Mouse (Mus musculus): ENCODE results near the gene C1qa. TPM values are rescaled to one million over a fixed set of nuclear protein-coding genes. Genes with fewer than 3 reads are reported as not detected.
A peak's percentile ranks its signal among the peaks of the same experiment; 100 is the strongest.

C1qa gene
- polyA plus RNA-seq, 1 experiment from 2014 or later: 123 TPM

DNA sequence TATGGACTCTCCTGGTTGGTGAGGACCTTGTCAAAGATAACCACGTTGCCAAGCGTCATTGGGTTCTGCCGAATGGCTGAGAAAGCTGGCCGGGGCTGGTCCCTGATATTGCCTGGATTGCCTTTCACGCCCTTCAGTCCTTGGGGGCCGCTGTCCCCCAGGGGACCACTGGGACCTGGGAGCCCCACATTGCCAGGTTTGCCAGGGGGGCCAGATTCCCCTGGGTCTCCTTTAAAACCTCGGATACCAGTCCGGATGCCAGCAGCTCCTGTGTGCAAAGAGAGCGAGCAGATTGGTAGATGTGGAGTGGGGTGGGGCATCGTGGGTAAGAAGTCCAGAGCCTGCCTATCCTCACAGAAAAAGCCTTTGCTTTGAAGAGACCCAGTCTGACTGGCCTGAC, 2.1 kb downstream of the C1qa start:
- 0 out of 2 replicates have a peak overlapping the region, but pooled peaks have one; percentile 3 for H3K4me2 ChIP-seq (ENCODE audit: low read depth, low read length)
- H3K9me3 ChIP-seq (ENCODE audit: low read length): no peaks in the 10 kb centered on the region
- WGBS (ENCODE audit: insufficient replicate concordance): 33% methylated on average over 10 of the region's 10 CpGs
- no peak overlapping the region for H3K9ac ChIP-seq (replicated peaks)
- no peak overlapping the region for H3K4me3 ChIP-seq (ENCODE audit: low read depth, low read length)
- DNase-seq: no peak
- no peaks in the 10 kb centered on the region for H3K4me1 ChIP-seq (ENCODE audit: insufficient read depth)
- no peak for TF ChIP-seq EP300 (IDR thresholded peaks at IDR 0.05; ENCODE audit: low read depth)
- TF ChIP-seq CTCF (IDR thresholded peaks at IDR 0.05; ENCODE audit: low read depth): no peak
- no peaks in the 10 kb centered on the region for H3K36me3 ChIP-seq (replicated peaks; ENCODE audit: insufficient read depth, low read length)
- no peak overlapping the region for H3K27ac ChIP-seq (ENCODE audit: low read depth)
- no peak for ATAC-seq
- H3K27me3 ChIP-seq (ENCODE audit: insufficient read depth, low read length): peaks cover 6% of the 10 kb centered on the region; the same call in 1 of the 2 replicates

DNA sequence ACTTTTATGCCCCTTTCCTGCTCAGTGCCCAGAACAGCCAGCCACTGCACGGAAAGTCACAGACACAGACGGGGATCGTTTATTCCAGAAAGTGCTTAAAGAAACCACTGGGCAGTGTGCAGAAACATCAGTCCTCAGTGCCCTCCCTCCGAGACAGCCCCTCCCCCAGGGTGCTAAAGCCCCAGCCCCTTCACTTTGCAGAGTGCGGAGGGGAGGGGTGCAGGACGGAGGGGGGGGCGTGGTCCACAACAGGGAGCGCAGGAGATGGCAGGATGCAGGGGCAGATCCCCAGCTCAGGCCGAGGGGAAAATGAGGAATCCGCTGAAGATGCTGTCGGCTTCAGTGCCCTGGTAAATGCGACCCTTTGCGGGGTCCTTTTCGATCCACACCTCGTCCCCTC, 2.7 kb downstream of the C1qa start:
- ATAC-seq (no peak), DNase-seq (no peak)
- Histone ChIP-seq H3K27me3 (ENCODE audit: insufficient read depth, low read length) (peaks cover 6% of the 10 kb centered on the region; the same call in 1 of the 2 replicates), H3K9ac (replicated peaks) (no peak overlapping the region), H3K36me3 (replicated peaks; ENCODE audit: insufficient read depth, low read length) (no peaks in the 10 kb centered on the region), H3K4me1 (ENCODE audit: insufficient read depth) (no peaks in the 10 kb centered on the region), H3K9me3 (ENCODE audit: low read length) (no peaks in the 10 kb centered on the region), H3K4me3 (ENCODE audit: low read depth, low read length) (no peak overlapping the region), H3K4me2 (ENCODE audit: low read depth, low read length) (no peak overlapping the region), H3K27ac (ENCODE audit: low read depth) (no peak overlapping the region)
- WGBS (ENCODE audit: insufficient replicate concordance): 13% methylated on average over 15 of the region's 15 CpGs
- TF ChIP-seq CTCF (IDR thresholded peaks at IDR 0.05; ENCODE audit: low read depth): no peak
- TF ChIP-seq EP300 (IDR thresholded peaks at IDR 0.05; ENCODE audit: low read depth): no peak

DNA sequence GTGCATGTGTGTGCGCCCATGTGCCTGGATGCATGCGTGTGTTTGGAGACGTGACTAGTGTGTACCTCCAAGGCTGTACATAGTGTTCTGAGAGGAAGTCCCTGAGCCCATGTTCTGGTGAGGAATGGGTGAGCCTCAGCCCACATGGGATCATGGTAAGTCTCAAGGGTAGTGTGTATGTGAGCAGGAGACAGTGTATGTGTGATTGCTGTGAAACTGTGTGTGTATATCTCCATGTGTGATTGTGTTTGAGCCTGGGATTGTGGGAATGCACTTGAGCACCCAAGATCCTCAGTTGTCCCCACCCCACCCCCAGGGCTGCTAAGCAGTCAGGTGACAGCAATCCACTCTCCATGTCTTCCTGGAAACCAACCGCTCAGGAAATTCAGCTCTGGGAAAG, 3.8 kb downstream of the C1qa start:
- 69% methylated on average over 4 of the region's 4 CpGs for WGBS (ENCODE audit: insufficient replicate concordance)
- ATAC-seq: no peak

DNA sequence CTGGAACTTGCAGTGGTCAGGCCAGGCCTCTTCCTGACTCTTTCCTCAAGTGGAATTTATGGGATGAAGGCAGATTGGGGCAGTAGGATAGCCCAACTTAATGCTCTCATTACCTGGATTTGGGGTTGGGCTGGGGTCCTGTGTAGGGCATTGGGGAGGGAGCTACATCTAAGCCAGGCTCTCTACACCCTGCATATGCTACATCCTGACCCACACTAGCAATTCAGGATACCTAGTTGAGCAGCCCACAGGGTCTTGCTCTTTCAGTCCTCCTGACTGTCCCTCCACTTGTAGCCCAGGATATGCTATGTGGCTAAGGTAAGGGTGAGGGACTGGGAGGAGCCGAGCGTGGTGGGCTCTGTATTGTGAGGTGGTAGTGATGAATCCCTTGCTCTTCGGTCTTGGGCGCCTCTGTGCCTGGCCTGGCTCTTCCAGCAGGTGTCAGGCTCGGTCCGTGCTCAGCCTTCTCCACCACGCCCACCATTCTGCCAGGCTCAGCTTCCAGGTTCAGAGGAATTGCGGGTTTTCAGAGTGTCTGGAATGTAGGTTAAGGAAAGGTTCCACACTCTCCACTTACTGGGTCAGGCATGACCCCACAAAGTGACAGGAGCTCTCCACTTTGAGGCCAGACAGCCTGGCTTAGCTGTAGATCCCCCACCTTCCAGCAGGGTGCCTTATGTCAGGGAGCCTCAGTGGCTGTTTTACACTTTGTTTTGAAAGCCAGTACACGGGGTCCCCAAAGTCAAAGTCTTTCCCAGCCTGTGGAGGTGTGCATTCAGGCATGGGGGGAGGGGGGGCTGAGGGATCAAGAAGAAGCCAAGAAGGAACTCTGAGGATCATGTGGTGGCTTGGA, 4.7 kb downstream of the C1qa start:
- H3K9ac ChIP-seq (replicated peaks): no peak overlapping the region
- TF ChIP-seq EP300 (IDR thresholded peaks at IDR 0.05; ENCODE audit: low read depth) (no peak), CTCF (IDR thresholded peaks at IDR 0.05; ENCODE audit: low read depth) (peak; percentile 71)
- WGBS (ENCODE audit: insufficient replicate concordance): 9% methylated on average over 9 of the region's 9 CpGs
- H3K36me3 ChIP-seq (replicated peaks; ENCODE audit: insufficient read depth, low read length): no peaks in the 10 kb centered on the region
- H3K9me3 ChIP-seq (ENCODE audit: low read length): no peaks in the 10 kb centered on the region
- H3K4me1 ChIP-seq (ENCODE audit: insufficient read depth): no peaks in the 10 kb centered on the region
- no peak for ATAC-seq
- peak; percentile 48 for DNase-seq
- no peak overlapping the region for H3K4me2 ChIP-seq (ENCODE audit: low read depth, low read length)
- peaks cover 6% of the 10 kb centered on the region; the same call in 1 of the 2 replicates for H3K27me3 ChIP-seq (ENCODE audit: insufficient read depth, low read length)
- H3K4me3 ChIP-seq (ENCODE audit: low read depth, low read length): no peak overlapping the region
- no peak overlapping the region for H3K27ac ChIP-seq (ENCODE audit: low read depth)

More for the DNA sequence above, 3.8 kb downstream of the C1qa start:
- peaks cover 6% of the 10 kb centered on the region; the same call in 1 of the 2 replicates for H3K27me3 ChIP-seq (ENCODE audit: insufficient read depth, low read length)
- no peak overlapping the region for H3K4me2 ChIP-seq (ENCODE audit: low read depth, low read length)
- no peak overlapping the region for H3K27ac ChIP-seq (ENCODE audit: low read depth)
- H3K9me3 ChIP-seq (ENCODE audit: low read length): no peaks in the 10 kb centered on the region
- no peaks in the 10 kb centered on the region for H3K4me1 ChIP-seq (ENCODE audit: insufficient read depth)
- TF ChIP-seq EP300 (IDR thresholded peaks at IDR 0.05; ENCODE audit: low read depth): no peak
- no peak for TF ChIP-seq CTCF (IDR thresholded peaks at IDR 0.05; ENCODE audit: low read depth)
- no peaks in the 10 kb centered on the region for H3K36me3 ChIP-seq (replicated peaks; ENCODE audit: insufficient read depth, low read length)
- H3K4me3 ChIP-seq (ENCODE audit: low read depth, low read length): no peak overlapping the region
- DNase-seq: no peak
- H3K9ac ChIP-seq (replicated peaks): no peak overlapping the region

DNA sequence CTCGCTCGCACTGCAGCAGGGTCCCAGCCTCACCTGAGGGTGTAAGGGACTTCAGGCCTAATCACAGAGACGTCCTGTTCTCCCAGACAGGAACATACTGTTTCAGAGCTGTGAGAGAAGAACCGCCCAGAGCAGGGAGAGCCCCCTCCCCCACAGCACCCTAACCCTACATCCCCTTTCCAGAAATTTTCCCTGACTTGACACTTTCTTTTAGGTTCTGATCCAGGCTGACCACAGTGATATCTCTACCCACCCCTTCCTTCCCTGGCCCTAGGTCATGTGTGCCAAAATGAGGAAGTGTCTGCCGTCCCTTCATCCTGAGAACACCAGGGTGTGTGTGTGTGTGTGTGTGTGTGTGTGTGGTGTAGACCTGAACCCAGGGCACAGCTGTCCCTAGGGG, 5.8 kb downstream of the C1qa start, which contains the start of gene C1qc:
Gene C1qc, minus strand, starts transcription at position 255 of the 400 bp plus-strand sequence.
- DNase-seq (no peak), ATAC-seq (peak; percentile 66)
- H3K4me1 ChIP-seq (ENCODE audit: insufficient read depth): no peaks in the 10 kb centered on the region
- no peaks in the 10 kb centered on the region for H3K9me3 ChIP-seq (ENCODE audit: low read length)
- WGBS (ENCODE audit: insufficient replicate concordance): 28% methylated on average over 5 of the region's 5 CpGs
- H3K36me3 ChIP-seq (replicated peaks; ENCODE audit: insufficient read depth, low read length): no peaks in the 10 kb centered on the region
- H3K9ac ChIP-seq (replicated peaks): no peak within 1 kb of the TSS
- peak within 1 kb of the TSS; percentile 3; the same call in 1 of the 2 replicates for H3K27ac ChIP-seq (ENCODE audit: low read depth)
- no peak within 1 kb of the TSS for H3K4me2 ChIP-seq (ENCODE audit: low read depth, low read length)
- peaks cover 6% of the 10 kb centered on the region; the same call in 1 of the 2 replicates for H3K27me3 ChIP-seq (ENCODE audit: insufficient read depth, low read length)
- TF ChIP-seq CTCF (IDR thresholded peaks at IDR 0.05; ENCODE audit: low read depth) (no peak), EP300 (IDR thresholded peaks at IDR 0.05; ENCODE audit: low read depth) (no peak)
- H3K4me3 ChIP-seq (ENCODE audit: low read depth, low read length): peak within 1 kb of the TSS; percentile 2; the same call in 1 of the 2 replicates

DNA sequence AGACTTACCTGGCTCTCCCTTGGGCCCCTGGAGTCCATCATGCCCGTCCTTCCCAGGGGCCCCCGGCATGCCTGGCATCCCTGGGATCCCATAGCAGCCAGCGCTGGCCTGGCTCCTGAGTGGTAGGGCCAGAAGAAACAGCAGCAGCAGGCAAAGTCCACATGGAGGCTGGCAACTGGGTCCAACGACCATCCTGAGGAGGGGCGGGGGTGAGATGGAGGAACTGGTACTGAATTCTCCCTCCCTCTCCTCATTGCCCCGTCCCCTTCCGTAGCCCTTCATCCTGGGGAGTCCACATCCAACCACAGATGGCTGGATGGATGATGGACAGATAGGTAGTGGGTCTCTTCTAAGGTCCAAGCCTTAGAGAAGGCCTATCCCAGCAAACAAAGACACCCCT, 6.2 kb downstream of the C1qa start:
- Histone ChIP-seq H3K27me3 (ENCODE audit: insufficient read depth, low read length) (peaks cover 6% of the 10 kb centered on the region; the same call in 1 of the 2 replicates), H3K4me2 (ENCODE audit: low read depth, low read length) (no peak overlapping the region), H3K9ac (replicated peaks) (no peak overlapping the region), H3K9me3 (ENCODE audit: low read length) (no peaks in the 10 kb centered on the region), H3K36me3 (replicated peaks; ENCODE audit: insufficient read depth, low read length) (no peaks in the 10 kb centered on the region), H3K4me1 (ENCODE audit: insufficient read depth) (no peaks in the 10 kb centered on the region), H3K4me3 (ENCODE audit: low read depth, low read length) (peak overlapping the region; percentile 2; the same call in 1 of the 2 replicates), H3K27ac (ENCODE audit: low read depth) (peak overlapping the region; percentile 3; the same call in 1 of the 2 replicates)
- WGBS (ENCODE audit: insufficient replicate concordance): 53% methylated on average over 7 of the region's 7 CpGs
- TF ChIP-seq CTCF (IDR thresholded peaks at IDR 0.05; ENCODE audit: low read depth): no peak
- no peak for TF ChIP-seq EP300 (IDR thresholded peaks at IDR 0.05; ENCODE audit: low read depth)
- ATAC-seq (no peak), DNase-seq (no peak)
